Mouse (Mus musculus): ENCODE data around the gene Slc39a13.

GRCm38 (mm10) chr2:91058435-91058834, 11.8 kb downstream of the Slc39a13 start:
- no peak for TF ChIP-seq CTCF (conservative IDR thresholded peaks at IDR 0.05; ENCODE audit: low read length)
- no peak for TF ChIP-seq NANOG (IDR thresholded peaks at IDR 0.05; ENCODE audit: borderline replicate concordance, low read length)
- no peak for TF ChIP-seq POU5F1 (IDR thresholded peaks at IDR 0.05; ENCODE audit: borderline replicate concordance, low read length)

All from E14TG2a.4 (cell line).